Mouse (Mus musculus) heart, postnatal 10 days (tissue): ENCODE data around the gene Cacna1c. TPM values are rescaled to one million over a fixed set of nuclear protein-coding genes. Genes with fewer than 3 reads are reported as not detected.
A peak's percentile ranks its signal among the peaks of the same experiment; 100 is the strongest.

ENCODE experiments used
- DNase-seq, 2 experiments: peaks; one replicate each; pipeline ENCODE4 v3.0.0; 2021
- intact Hi-C: fragments of 180-260 bp; cut with DNase I; formaldehyde crosslinking; loops from one replicate; pipeline ENCODE4 v1.15.1; 2025
- total RNA-seq, 2 experiments: library from RNA; stranded (reverse); gene quantifications; 2 replicates each; pipeline ENCODE4 v1.2.3; 2021

Gene Cacna1c
- total RNA-seq, 2 experiments from 2014 or later = 207 to 222 TPM

- intact Hi-C loops = no loop called here
- no peak for DNase-seq
Observed at GRCm38 (mm10) chr6:118938386-118939096, 257.7 kb downstream of the Cacna1c start.

- intact Hi-C loops = no loop called here
- DNase-seq = no peak
Observed at GRCm38 (mm10) chr6:118937536-118937935, 258.7 kb downstream of the Cacna1c start.

GRCm38 (mm10) chr6:118935520-118936415, 260.4 kb downstream of the Cacna1c start:
- intact Hi-C loops = no loop called here
- DNase-seq = peak; percentile 48 to 49

- intact Hi-C loops = no loop called here
Observed at GRCm38 (mm10) chr6:118934243-118934902, 261.8 kb downstream of the Cacna1c start.

GRCm38 (mm10) chr6:118933017-118933594, 263.1 kb downstream of the Cacna1c start:
- intact Hi-C loops = no loop called here
- DNase-seq = no peak

More at GRCm38 (mm10) chr6:118934243-118934902, 261.8 kb downstream of the Cacna1c start:
- no peak for DNase-seq

- no peak for DNase-seq
- intact Hi-C loops = no loop called here
Observed at GRCm38 (mm10) chr6:118932002-118932700, 264.1 kb downstream of the Cacna1c start.

- no peak for DNase-seq
- intact Hi-C loops = loop anchor here (10.0 kb wide), 1 partner anchor 418 kb away; no protein-coding TSS in a partner anchor
Observed at GRCm38 (mm10) chr6:118926669-118927068, 269.5 kb downstream of the Cacna1c start.

- no peak for DNase-seq
- intact Hi-C loops = loop anchor here (5.0 to 10.0 kb wide), 2 partner anchors 277 to 420 kb away; no protein-coding TSS in a partner anchor
Observed at GRCm38 (mm10) chr6:118924426-118924825, 271.8 kb downstream of the Cacna1c start.

GRCm38 (mm10) chr6:118923926-118924325, 272.3 kb downstream of the Cacna1c start:
- no peak for DNase-seq
- intact Hi-C loops = loop anchor here (2.0 to 10.0 kb wide), 3 partner anchors 179 to 421 kb away; no protein-coding TSS in a partner anchor

GRCm38 (mm10) chr6:118923212-118923577, 273.0 kb downstream of the Cacna1c start:
- intact Hi-C loops = loop anchor here (2.0 to 10.0 kb wide), 3 partner anchors 180 to 422 kb away; no protein-coding TSS in a partner anchor
- DNase-seq = no peak

- intact Hi-C loops = loop anchor here (2.0 to 10.0 kb wide), 3 partner anchors 180 to 422 kb away; no protein-coding TSS in a partner anchor
- DNase-seq = peak; percentile 80 to 84
Observed at GRCm38 (mm10) chr6:118922328-118923211, 273.6 kb downstream of the Cacna1c start.

- intact Hi-C loops = no loop called here
- DNase-seq = no peak
Observed at GRCm38 (mm10) chr6:118908176-118908575, 288.0 kb downstream of the Cacna1c start.

- no peak for DNase-seq
- intact Hi-C loops = no loop called here
Observed at GRCm38 (mm10) chr6:118907704-118908103, 288.5 kb downstream of the Cacna1c start.

- peak in 1 of 2 experiments; percentile 35 for DNase-seq
- intact Hi-C loops = no loop called here
Observed at GRCm38 (mm10) chr6:118906878-118907277, 289.3 kb downstream of the Cacna1c start.

GRCm38 (mm10) chr6:118899688-118900087, 296.5 kb downstream of the Cacna1c start:
- intact Hi-C loops = no loop called here
- DNase-seq = no peak

GRCm38 (mm10) chr6:118897101-118897500, 299.1 kb downstream of the Cacna1c start:
- DNase-seq = peak; percentile 71 to 80
- intact Hi-C loops = no loop called here

- intact Hi-C loops = no loop called here
Observed at GRCm38 (mm10) chr6:118894043-118894442, 302.2 kb downstream of the Cacna1c start.

GRCm38 (mm10) chr6:118889441-118889840, 306.8 kb downstream of the Cacna1c start:
- intact Hi-C loops = no loop called here
- no peak for DNase-seq

More at GRCm38 (mm10) chr6:118894043-118894442, 302.2 kb downstream of the Cacna1c start:
- no peak for DNase-seq

GRCm38 (mm10) chr6:118887032-118887431, 309.2 kb downstream of the Cacna1c start:
- intact Hi-C loops = no loop called here

More at GRCm38 (mm10) chr6:118887032-118887431, 309.2 kb downstream of the Cacna1c start:
- no peak for DNase-seq
